Mouse (Mus musculus): Measurements from ENCODE around the gene 1700066M21Rik. TPM values are rescaled to one million over a fixed set of nuclear protein-coding genes. Genes with fewer than 3 reads are reported as not detected.

The 1700066M21Rik gene
- polyA plus RNA-seq, 1 experiment from 2014 or later: 14.2 TPM

GRCm38 (mm10) chr1:57406187-57407151, 29.0 kb downstream of the 1700066M21Rik start, which contains the start of the genes Maip1 and Tyw5:
Maip1 (plus strand) TSS chr1:57406328.
Tyw5 (minus strand) TSS chr1:57407101.
- Histone ChIP-seq H3K4me3 (ENCODE audit: low read depth, low read length) (peak within 1 kb of the TSS; percentile 70), H3K36me3 (ENCODE audit: control insufficient read depth, insufficient read depth, low read length) (no peaks in the 10 kb centered on the region), H3K4me2 (ENCODE audit: low read depth, low read length, severe bottlenecking) (peak within 1 kb of the TSS; percentile 75), H3K9me3 (ENCODE audit: control insufficient read depth, low read length) (no peaks in the 10 kb centered on the region), H3K9ac (ENCODE audit: low read length) (peak within 1 kb of the TSS; percentile 90), H3K27me3 (ENCODE audit: control insufficient read depth, insufficient read depth, low read length) (no peaks in the 10 kb centered on the region), H3K27ac (ENCODE audit: low read depth, low read length) (peak within 1 kb of the TSS; percentile 84), H3K4me1 (replicated peaks; ENCODE audit: control insufficient read depth, insufficient read depth, low read length) (no peaks in the 10 kb centered on the region; the same call in 1 of the 2 replicates)
- under 1% methylated on average over 72 of the region's 72 CpGs for WGBS
- peak; percentile 89 for DNase-seq (ENCODE audit: low spot score)
- ATAC-seq (replicated peaks; ENCODE audit: low FRiP score): peak; percentile 92

- H3K9me3 ChIP-seq (ENCODE audit: control insufficient read depth, low read length): no peaks in the 10 kb centered on the region
- H3K36me3 ChIP-seq (ENCODE audit: control insufficient read depth, insufficient read depth, low read length): no peaks in the 10 kb centered on the region; the same call in 1 of the 2 replicates
- ATAC-seq (replicated peaks; ENCODE audit: low FRiP score) (no peak), DNase-seq (ENCODE audit: low spot score) (no peak)
- 92% methylated on average over 2 of the region's 2 CpGs for WGBS
- no peak overlapping the region for H3K27ac ChIP-seq (ENCODE audit: low read depth, low read length)
- H3K9ac ChIP-seq (ENCODE audit: low read length): no peak overlapping the region
- H3K27me3 ChIP-seq (ENCODE audit: control insufficient read depth, insufficient read depth, low read length): no peaks in the 10 kb centered on the region
- H3K4me3 ChIP-seq (ENCODE audit: low read depth, low read length): no peak overlapping the region
- no peak overlapping the region for H3K4me2 ChIP-seq (ENCODE audit: low read depth, low read length, severe bottlenecking)
- H3K4me1 ChIP-seq (replicated peaks; ENCODE audit: control insufficient read depth, insufficient read depth, low read length): no peaks in the 10 kb centered on the region; the same call in 1 of the 2 replicates
Observed at GRCm38 (mm10) chr1:57408994-57409393, 31.6 kb downstream of the 1700066M21Rik start.

GRCm38 (mm10) chr1:57413397-57413796, 36.0 kb downstream of the 1700066M21Rik start:
- H3K4me1 ChIP-seq (replicated peaks; ENCODE audit: control insufficient read depth, insufficient read depth, low read length): no peaks in the 10 kb centered on the region; the same call in 1 of the 2 replicates
- no peak overlapping the region for H3K27ac ChIP-seq (ENCODE audit: low read depth, low read length)
- DNase-seq (ENCODE audit: low spot score): no peak
- H3K9ac ChIP-seq (ENCODE audit: low read length): no peak overlapping the region
- ATAC-seq (replicated peaks; ENCODE audit: low FRiP score): no peak
- no peaks in the 10 kb centered on the region; the same call in 1 of the 2 replicates for H3K36me3 ChIP-seq (ENCODE audit: control insufficient read depth, insufficient read depth, low read length)
- WGBS: 84% methylated on average over 2 of the region's 2 CpGs
- no peak overlapping the region for H3K4me2 ChIP-seq (ENCODE audit: low read depth, low read length, severe bottlenecking)
- no peaks in the 10 kb centered on the region for H3K27me3 ChIP-seq (ENCODE audit: control insufficient read depth, insufficient read depth, low read length)
- no peak overlapping the region for H3K4me3 ChIP-seq (ENCODE audit: low read depth, low read length)
- H3K9me3 ChIP-seq (ENCODE audit: control insufficient read depth, low read length): no peaks in the 10 kb centered on the region

GRCm38 (mm10) chr1:57423696-57424095, 46.3 kb downstream of the 1700066M21Rik start:
- WGBS: 7% methylated on average over 1 of the region's 1 CpGs

GRCm38 (mm10) chr1:57428368-57429308, 51.2 kb downstream of the 1700066M21Rik start:
- WGBS: 51% methylated on average over 16 of the region's 16 CpGs
- peak overlapping the region; percentile 23; the same call in 1 of the 2 replicates for H3K9ac ChIP-seq (ENCODE audit: low read length)
- no peak overlapping the region for H3K27ac ChIP-seq (ENCODE audit: low read depth, low read length)

More at GRCm38 (mm10) chr1:57423696-57424095, 46.3 kb downstream of the 1700066M21Rik start:
- H3K4me1 ChIP-seq (replicated peaks; ENCODE audit: control insufficient read depth, insufficient read depth, low read length): peaks cover 2% of the 10 kb centered on the region; the same call in 1 of the 2 replicates
- H3K36me3 ChIP-seq (ENCODE audit: control insufficient read depth, insufficient read depth, low read length): no peaks in the 10 kb centered on the region
- no peak overlapping the region for H3K4me2 ChIP-seq (ENCODE audit: low read depth, low read length, severe bottlenecking)
- ATAC-seq (replicated peaks; ENCODE audit: low FRiP score): no peak
- no peak overlapping the region for H3K27ac ChIP-seq (ENCODE audit: low read depth, low read length)
- H3K9ac ChIP-seq (ENCODE audit: low read length): no peak overlapping the region
- DNase-seq (ENCODE audit: low spot score): no peak
- H3K27me3 ChIP-seq (ENCODE audit: control insufficient read depth, insufficient read depth, low read length): no peaks in the 10 kb centered on the region
- no peak overlapping the region for H3K4me3 ChIP-seq (ENCODE audit: low read depth, low read length)
- H3K9me3 ChIP-seq (ENCODE audit: control insufficient read depth, low read length): no peaks in the 10 kb centered on the region

GRCm38 (mm10) chr1:57429786-57430483, 52.5 kb downstream of the 1700066M21Rik start:
- DNase-seq (ENCODE audit: low spot score) (peak; percentile 74), ATAC-seq (replicated peaks; ENCODE audit: low FRiP score) (peak; percentile 74)
- no peaks in the 10 kb centered on the region for H3K27me3 ChIP-seq (ENCODE audit: control insufficient read depth, insufficient read depth, low read length)
- 2% methylated on average over 12 of the region's 12 CpGs for WGBS
- H3K4me3 ChIP-seq (ENCODE audit: low read depth, low read length): no peak overlapping the region
- H3K4me1 ChIP-seq (replicated peaks; ENCODE audit: control insufficient read depth, insufficient read depth, low read length): peaks cover 6% of the 10 kb centered on the region; the same call in 1 of the 2 replicates
- H3K36me3 ChIP-seq (ENCODE audit: control insufficient read depth, insufficient read depth, low read length): no peaks in the 10 kb centered on the region
- peak overlapping the region; percentile 35 for H3K4me2 ChIP-seq (ENCODE audit: low read depth, low read length, severe bottlenecking)
- no peak overlapping the region for H3K27ac ChIP-seq (ENCODE audit: low read depth, low read length)
- no peaks in the 10 kb centered on the region for H3K9me3 ChIP-seq (ENCODE audit: control insufficient read depth, low read length)
- H3K9ac ChIP-seq (ENCODE audit: low read length): peak overlapping the region; percentile 21; the same call in 1 of the 2 replicates

More at GRCm38 (mm10) chr1:57428368-57429308, 51.2 kb downstream of the 1700066M21Rik start:
- H3K4me3 ChIP-seq (ENCODE audit: low read depth, low read length): no peak overlapping the region
- no peaks in the 10 kb centered on the region for H3K9me3 ChIP-seq (ENCODE audit: control insufficient read depth, low read length)
- H3K36me3 ChIP-seq (ENCODE audit: control insufficient read depth, insufficient read depth, low read length): no peaks in the 10 kb centered on the region
- ATAC-seq (replicated peaks; ENCODE audit: low FRiP score): peak; percentile 84
- H3K27me3 ChIP-seq (ENCODE audit: control insufficient read depth, insufficient read depth, low read length): no peaks in the 10 kb centered on the region
- peak; percentile 90 for DNase-seq (ENCODE audit: low spot score)
- peak overlapping the region; percentile 6; the same call in 1 of the 2 replicates for H3K4me2 ChIP-seq (ENCODE audit: low read depth, low read length, severe bottlenecking)
- H3K4me1 ChIP-seq (replicated peaks; ENCODE audit: control insufficient read depth, insufficient read depth, low read length): peaks cover 6% of the 10 kb centered on the region; the same call in 1 of the 2 replicates

- Histone ChIP-seq H3K36me3 (ENCODE audit: control insufficient read depth, insufficient read depth, low read length) (no peaks in the 10 kb centered on the region), H3K9me3 (ENCODE audit: control insufficient read depth, low read length) (no peaks in the 10 kb centered on the region), H3K27ac (ENCODE audit: low read depth, low read length) (no peak overlapping the region), H3K27me3 (ENCODE audit: control insufficient read depth, insufficient read depth, low read length) (no peaks in the 10 kb centered on the region), H3K4me1 (replicated peaks; ENCODE audit: control insufficient read depth, insufficient read depth, low read length) (peaks cover 9% of the 10 kb centered on the region; the same call in 1 of the 2 replicates), H3K4me2 (ENCODE audit: low read depth, low read length, severe bottlenecking) (no peak overlapping the region), H3K4me3 (ENCODE audit: low read depth, low read length) (no peak overlapping the region), H3K9ac (ENCODE audit: low read length) (no peak overlapping the region)
- DNase-seq (ENCODE audit: low spot score): no peak
- 92% methylated on average over 7 of the region's 7 CpGs for WGBS
- ATAC-seq (replicated peaks; ENCODE audit: low FRiP score): no peak
Observed at GRCm38 (mm10) chr1:57433141-57433540, 55.7 kb downstream of the 1700066M21Rik start.

Measured in forebrain, embryonic 11.5 days (tissue).